Mouse (Mus musculus) liver, postnatal 0 days (tissue): ENCODE results near the gene 2010111I01Rik. TPM values are rescaled to one million over a fixed set of nuclear protein-coding genes. Genes with fewer than 3 reads are reported as not detected.

ENCODE experiments used
- ATAC-seq: fragments of 200-750 bp; cut with Nextera tagmentation; 2 replicates; pipeline ENCODE4 v1.8.0; 2017; ENCODE audit warnings: mild to moderate bottlenecking, moderate library complexity
- DNase-seq: peaks from one replicate; pipeline ENCODE4 v3.0.0-alpha.2; 2016
- H3K27ac ChIP-seq: fragments of 300-500 bp; sonication (generic); 2 replicates; pipeline ENCODE4 v1.5.1; 2014; ENCODE audit warnings: antibody characterized with exemption, moderate library complexity, mild to moderate bottlenecking, low read depth
- H3K27me3 ChIP-seq: fragments of 300-500 bp; sonication (generic); 2 replicates; pipeline ENCODE4 v1.6.1; 2014; ENCODE audit warnings: low read length, control low read depth, mixed read lengths; ENCODE audit not compliant: insufficient read depth
- H3K36me3 ChIP-seq: fragments of 300-500 bp; sonication (generic); replicated peaks from 2 replicates; pipeline ENCODE4 v1.6.1; 2014; ENCODE audit warnings: mild to moderate bottlenecking, control low read depth, low read length, moderate library complexity, mixed read lengths; ENCODE audit not compliant: insufficient read depth
- H3K4me1 ChIP-seq: fragments of 300-500 bp; sonication (generic); 2 replicates; pipeline ENCODE4 v1.6.1; 2014; ENCODE audit warnings: antibody characterized with exemption, mild to moderate bottlenecking, control low read depth; ENCODE audit not compliant: insufficient read depth
- H3K4me2 ChIP-seq: fragments of 300-500 bp; sonication (generic); 2 replicates; pipeline ENCODE4 v1.6.1; 2014; ENCODE audit warnings: low read depth, mild to moderate bottlenecking, low read length, moderate library complexity, mixed read lengths
- H3K4me3 ChIP-seq: fragments of 300-500 bp; sonication (generic); 2 replicates; pipeline ENCODE4 v1.5.1; 2014; ENCODE audit warnings: low read depth, low read length
- H3K9ac ChIP-seq: fragments of 300-500 bp; sonication (generic); replicated peaks from 2 replicates; pipeline ENCODE4 v1.6.1; 2014; ENCODE audit warnings: mild to moderate bottlenecking, moderate library complexity
- H3K9me3 ChIP-seq: fragments of 300-500 bp; sonication (generic); 2 replicates; pipeline ENCODE4 v1.6.1; 2016; ENCODE audit warnings: mild to moderate bottlenecking, control low read depth, low read length, mixed read lengths
- CTCF ChIP-seq: sonication (generic); IDR thresholded peaks from 2 replicates; pipeline ENCODE4 v1.5.1; 2016; ENCODE audit warnings: antibody characterized with exemption, low read depth
- EP300 ChIP-seq: IDR thresholded peaks from 2 replicates; pipeline ENCODE4 v1.6.1; 2016; ENCODE audit warnings: antibody characterized with exemption, low read depth, mild to moderate bottlenecking
- WGBS: fragments of 180-500 bp; shearing (Covaris S2); extraction: QIAGEN DNeasy Blood & Tissue Kit; methylation state at CpG from one replicate; pipeline ENCODE4 v1.1.7; 2014; ENCODE audit not compliant: insufficient replicate concordance; 5-methylcytosine and 5-hydroxymethylcytosine counted together
- polyA plus RNA-seq: library from polyadenylated mRNA; unstranded; fragments of >200 nt; fragmentation: Nextera tagmentation; extraction: Ambion mirVana; gene quantifications from 2 replicates; pipeline ENCODE4 v1.2.1, GENCODE M21; 2015

The 2010111I01Rik gene
- polyA plus RNA-seq, 1 experiment from 2014 or later = 22.9 TPM

DNA sequence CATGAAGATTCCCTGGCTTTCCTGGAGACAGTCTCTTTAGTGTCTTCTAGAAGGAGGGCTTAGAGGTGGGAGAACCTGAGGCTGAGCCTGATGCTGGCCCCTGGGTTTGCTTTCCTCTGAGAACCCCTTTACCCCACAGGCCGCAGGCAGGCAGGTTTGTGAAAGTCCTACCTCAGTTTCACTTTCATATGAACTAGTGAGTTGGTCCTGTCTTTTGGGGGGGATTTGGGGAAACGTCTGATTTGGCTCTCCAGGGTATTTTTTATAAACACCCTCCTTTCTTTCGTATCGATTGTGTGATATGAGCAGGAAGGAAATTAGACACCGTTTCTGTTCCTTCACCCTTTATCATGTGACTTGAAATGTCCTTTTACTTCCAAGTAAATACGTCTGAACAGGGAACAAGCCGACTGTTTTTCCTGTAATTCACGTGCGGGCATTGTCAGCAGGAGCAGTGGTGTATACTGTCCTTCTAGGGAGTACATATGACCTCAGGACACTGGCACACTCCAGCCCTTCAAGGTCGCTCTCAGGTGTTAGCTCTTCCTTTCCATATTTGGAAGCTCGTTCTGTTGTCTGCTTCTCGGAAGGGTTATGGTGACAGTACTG, 281.7 kb downstream of the 2010111I01Rik start:
- TF ChIP-seq CTCF (no peak), EP300 (peak; percentile 31; the same call in 1 of the 2 replicates)
- WGBS = 67% methylated on average over 12 of the region's 12 CpGs
- no peak overlapping the region for H3K27ac ChIP-seq
- no peaks in the 10 kb centered on the region for H3K27me3 ChIP-seq
- H3K36me3 ChIP-seq = peaks cover 14% of the 10 kb centered on the region
- no peak overlapping the region for H3K9ac ChIP-seq
- no peak for ATAC-seq
- H3K4me2 ChIP-seq = no peak overlapping the region
- H3K4me3 ChIP-seq = no peak overlapping the region
- no peak for DNase-seq
- no peaks in the 10 kb centered on the region for H3K9me3 ChIP-seq
- peaks cover 22% of the 10 kb centered on the region for H3K4me1 ChIP-seq

DNA sequence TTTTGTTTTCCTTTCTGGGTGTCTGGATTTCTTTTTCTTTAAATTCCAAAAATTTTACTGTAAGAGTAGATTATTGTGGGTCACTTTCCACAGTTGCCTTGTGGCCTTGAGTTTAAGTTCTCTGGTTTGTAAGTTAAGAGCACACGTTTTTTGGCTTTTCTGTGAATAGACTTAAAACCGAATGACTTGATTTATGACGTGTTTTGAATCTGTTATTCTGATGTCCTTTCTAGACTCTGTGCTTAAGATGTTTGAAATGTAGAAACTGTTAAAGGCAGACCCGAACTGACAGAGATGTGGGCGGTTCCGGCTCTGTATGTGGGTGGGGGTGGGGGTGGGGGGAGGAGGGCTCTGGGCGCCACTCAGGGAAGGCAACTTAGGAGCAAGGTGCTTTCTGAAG, 282.3 kb downstream of the 2010111I01Rik start:
- Histone ChIP-seq H3K9me3 (no peaks in the 10 kb centered on the region), H3K4me3 (no peak overlapping the region), H3K9ac (no peak overlapping the region), H3K27ac (no peak overlapping the region), H3K27me3 (no peaks in the 10 kb centered on the region), H3K4me2 (no peak overlapping the region), H3K36me3 (peaks cover 9% of the 10 kb centered on the region), H3K4me1 (peaks cover 18% of the 10 kb centered on the region)
- DNase-seq (no peak), ATAC-seq (no peak)
- TF ChIP-seq EP300 (no peak), CTCF (no peak)
- 69% methylated on average over 7 of the region's 7 CpGs for WGBS

DNA sequence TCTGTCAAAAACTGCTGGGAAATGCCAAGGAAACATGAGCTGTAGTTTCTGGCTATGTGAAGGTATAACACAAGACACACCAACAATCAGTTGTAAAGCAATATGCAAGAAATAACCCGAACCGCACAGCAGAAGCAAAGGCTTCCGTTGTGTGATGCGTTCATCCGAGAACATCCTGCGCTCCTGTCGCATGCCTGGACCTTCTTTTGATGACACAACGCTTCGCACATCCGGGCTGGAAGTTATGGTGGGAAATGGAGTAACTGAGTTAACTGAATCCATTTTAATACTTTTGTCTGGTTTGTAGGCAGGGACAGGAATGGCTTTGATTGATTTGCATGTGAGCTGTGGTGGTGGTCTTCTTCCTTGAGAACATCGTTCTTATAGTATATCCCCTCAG, 282.9 kb downstream of the 2010111I01Rik start:
- Histone ChIP-seq H3K27me3 (no peaks in the 10 kb centered on the region), H3K9me3 (no peaks in the 10 kb centered on the region), H3K4me1 (peaks cover 14% of the 10 kb centered on the region; the same call in 1 of the 2 replicates), H3K27ac (no peak overlapping the region), H3K9ac (no peak overlapping the region), H3K4me2 (no peak overlapping the region), H3K36me3 (peaks cover 9% of the 10 kb centered on the region), H3K4me3 (no peak overlapping the region)
- no peak for ATAC-seq
- no peak for DNase-seq
- TF ChIP-seq EP300 = no peak
- no peak for TF ChIP-seq CTCF
- 88% methylated on average over 11 of the region's 11 CpGs for WGBS

DNA sequence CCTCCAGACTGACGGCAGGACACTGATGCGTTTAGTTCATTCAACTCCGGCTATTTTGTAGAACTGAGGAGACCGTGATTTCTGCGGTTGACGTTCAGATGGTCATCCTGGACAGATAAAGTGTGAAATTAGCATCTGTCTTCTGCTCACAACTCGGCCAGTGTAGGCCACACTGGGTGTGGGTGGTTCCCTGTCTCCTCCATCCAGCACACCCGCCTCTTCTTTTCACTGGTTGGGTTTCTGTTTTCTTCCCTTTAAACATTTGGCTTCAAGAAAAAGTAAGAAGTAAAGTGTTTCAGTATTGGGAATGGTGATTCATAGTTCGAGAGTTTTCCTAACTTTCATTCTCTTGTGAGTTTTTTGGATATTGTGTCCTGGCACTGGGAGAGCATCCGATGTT, 283.6 kb downstream of the 2010111I01Rik start:
- WGBS = 80% methylated on average over 10 of the region's 10 CpGs
- no peak for TF ChIP-seq CTCF
- no peak for TF ChIP-seq EP300
- ATAC-seq = no peak
- Histone ChIP-seq H3K36me3 (peaks cover 9% of the 10 kb centered on the region), H3K4me1 (peaks cover 14% of the 10 kb centered on the region), H3K4me3 (no peak overlapping the region), H3K27me3 (no peaks in the 10 kb centered on the region), H3K4me2 (no peak overlapping the region), H3K9me3 (no peaks in the 10 kb centered on the region), H3K9ac (no peak overlapping the region), H3K27ac (no peak overlapping the region)
- DNase-seq = no peak

DNA sequence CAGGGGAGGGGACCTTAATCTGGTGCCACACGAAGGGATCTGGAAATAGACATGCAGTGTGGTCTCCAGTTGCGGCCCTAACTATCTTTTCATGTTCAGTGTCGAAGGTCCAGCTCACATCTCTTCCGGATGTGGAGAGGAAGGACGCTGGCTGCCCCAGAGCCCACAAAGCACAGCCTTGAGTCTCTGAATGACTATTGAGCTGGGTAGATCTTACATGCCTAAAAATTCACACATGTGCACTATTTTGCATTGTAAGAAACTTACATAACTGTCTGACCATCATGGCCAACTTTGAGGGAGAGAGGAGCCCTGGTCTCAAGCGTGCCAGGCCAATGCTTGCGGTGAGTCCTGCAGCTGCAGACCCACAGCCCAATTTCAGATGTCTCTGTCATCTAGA, 284.5 kb downstream of the 2010111I01Rik start:
- TF ChIP-seq CTCF = no peak
- TF ChIP-seq EP300 = no peak
- Histone ChIP-seq H3K36me3 (peaks cover 9% of the 10 kb centered on the region), H3K27ac (no peak overlapping the region), H3K4me3 (no peak overlapping the region), H3K27me3 (no peaks in the 10 kb centered on the region), H3K9ac (no peak overlapping the region), H3K4me2 (no peak overlapping the region), H3K9me3 (no peaks in the 10 kb centered on the region), H3K4me1 (peaks cover 23% of the 10 kb centered on the region)
- 73% methylated on average over 7 of the region's 7 CpGs for WGBS
- ATAC-seq (no peak), DNase-seq (no peak)

DNA sequence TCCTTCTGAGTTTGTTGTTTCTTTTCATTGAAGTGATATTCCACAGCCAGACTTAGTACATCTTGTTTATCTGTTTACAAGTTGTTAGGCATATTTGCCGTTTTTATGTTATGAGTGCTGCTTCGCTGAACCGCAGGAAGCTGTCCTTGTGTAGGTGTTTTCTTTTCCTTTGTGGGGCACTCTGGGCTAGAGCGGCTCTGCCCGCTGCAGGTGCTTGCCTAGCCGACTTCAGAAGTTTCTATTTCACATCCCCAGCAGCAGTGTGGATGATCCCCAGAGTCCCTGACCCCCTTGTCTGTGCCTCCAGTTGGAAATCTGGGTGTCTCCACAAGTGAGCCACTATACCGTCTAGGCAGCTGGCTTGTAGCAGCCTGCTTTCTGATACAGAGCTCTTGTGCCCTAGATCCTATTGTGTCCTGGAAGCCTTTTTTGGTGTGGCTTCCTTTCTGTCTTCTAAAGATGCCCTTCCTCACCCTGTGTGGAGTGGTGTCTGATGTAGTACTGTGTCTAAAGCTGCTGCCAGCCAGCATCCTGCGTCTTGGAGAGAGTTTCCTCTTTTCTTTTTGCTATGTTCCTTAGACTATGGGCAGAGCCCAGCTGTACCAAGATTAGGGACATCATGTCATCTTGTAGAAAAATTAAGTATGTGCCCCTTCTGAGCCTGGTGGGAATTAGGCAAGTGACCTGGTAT, 285.2 kb downstream of the 2010111I01Rik start:
- peak overlapping the region; percentile 44; the same call in 1 of the 2 replicates for H3K27ac ChIP-seq
- ATAC-seq (no peak), DNase-seq (no peak)
- no peak overlapping the region for H3K4me2 ChIP-seq
- H3K4me1 ChIP-seq = peaks cover 30% of the 10 kb centered on the region
- no peaks in the 10 kb centered on the region for H3K27me3 ChIP-seq
- H3K9me3 ChIP-seq = no peaks in the 10 kb centered on the region
- 55% methylated on average over 8 of the region's 8 CpGs for WGBS
- TF ChIP-seq EP300 = no peak
- TF ChIP-seq CTCF = no peak
- H3K36me3 ChIP-seq = peaks cover 5% of the 10 kb centered on the region
- H3K9ac ChIP-seq = no peak overlapping the region
- H3K4me3 ChIP-seq = no peak overlapping the region
